Mouse (Mus musculus) embryonic facial prominence, embryonic 10.5 days (tissue): ENCODE results near the gene Ms4a6d. TPM values are rescaled to one million over a fixed set of nuclear protein-coding genes. Genes with fewer than 3 reads are reported as not detected.

ENCODE experiments used
- DNase-seq: peaks from one replicate; pipeline ENCODE4 v3.0.0-alpha.2; 2017; ENCODE audit warnings: low spot score
- H3K27ac ChIP-seq: fragments of 300-500 bp; sonication (generic); replicated peaks from 2 replicates; pipeline ENCODE4 v1.5.1; 2016; ENCODE audit warnings: mild to moderate bottlenecking
- H3K27me3 ChIP-seq: fragments of 300-500 bp; sonication (generic); replicated peaks from 2 replicates; pipeline ENCODE4 v1.6.1; 2016; ENCODE audit warnings: low read depth, mild to moderate bottlenecking; ENCODE audit not compliant: poor library complexity, severe bottlenecking
- H3K36me3 ChIP-seq: fragments of 300-500 bp; sonication (generic); replicated peaks from 2 replicates; pipeline ENCODE4 v1.6.1; 2016; ENCODE audit warnings: mild to moderate bottlenecking, moderate library complexity
- H3K4me1 ChIP-seq: fragments of 300-500 bp; sonication (generic); 2 replicates; pipeline ENCODE4 v1.6.1; 2016
- H3K4me3 ChIP-seq: fragments of 300-500 bp; sonication (generic); 2 replicates; pipeline ENCODE4 v1.5.1; 2016; ENCODE audit warnings: mild to moderate bottlenecking, moderate library complexity
- H3K9me3 ChIP-seq: fragments of 300-500 bp; sonication (generic); 2 replicates; pipeline ENCODE4 v1.6.1; 2016; ENCODE audit warnings: mild to moderate bottlenecking
- WGBS: fragments of 180-500 bp; shearing (Covaris S2); methylation state at CpG from one replicate; pipeline ENCODE4 v1.1.7; 2016; 5-methylcytosine and 5-hydroxymethylcytosine counted together
- polyA plus RNA-seq: library from polyadenylated mRNA; unstranded; fragments of >200 nt; fragmentation: Nextera tagmentation; extraction: Ambion mirVana; gene quantifications from 2 replicates; pipeline ENCODE4 v1.2.1, GENCODE M21; 2016

Ms4a6d gene
- 0.89 and 1.7 TPM in 2 replicates for polyA plus RNA-seq

GRCm38 (mm10) chr19:11604603-11605002 is at the start of gene Ms4a6d:
Ms4a6d (minus strand) TSS chr19:11604849.
- H3K27ac ChIP-seq: no peak within 1 kb of the TSS
- H3K36me3 ChIP-seq: no peaks in the 10 kb centered on the region
- no peaks in the 10 kb centered on the region for H3K9me3 ChIP-seq
- H3K4me1 ChIP-seq: no peaks in the 10 kb centered on the region
- DNase-seq: no peak
- no peak within 1 kb of the TSS for H3K4me3 ChIP-seq
- no peaks in the 10 kb centered on the region for H3K27me3 ChIP-seq
- WGBS: 95% methylated on average over 2 of the region's 2 CpGs

GRCm38 (mm10) chr19:11649564-11649963 is 44.9 kb upstream of the Ms4a6d start:
- no peak overlapping the region for H3K4me3 ChIP-seq
- no peaks in the 10 kb centered on the region for H3K4me1 ChIP-seq
- no peaks in the 10 kb centered on the region for H3K9me3 ChIP-seq
- H3K27ac ChIP-seq: no peak overlapping the region
- no peaks in the 10 kb centered on the region for H3K36me3 ChIP-seq
- WGBS: 87% methylated on average over 4 of the region's 4 CpGs
- H3K27me3 ChIP-seq: no peaks in the 10 kb centered on the region
- DNase-seq: no peak

- H3K27me3 ChIP-seq: no peaks in the 10 kb centered on the region
- no peaks in the 10 kb centered on the region for H3K36me3 ChIP-seq
- no peaks in the 10 kb centered on the region for H3K9me3 ChIP-seq
- WGBS: 83% methylated on average over 3 of the region's 3 CpGs
- H3K4me1 ChIP-seq: no peaks in the 10 kb centered on the region
- DNase-seq: no peak
- H3K4me3 ChIP-seq: no peak overlapping the region
- no peak overlapping the region for H3K27ac ChIP-seq
Measured at GRCm38 (mm10) chr19:11646166-11646565, 41.5 kb upstream of the Ms4a6d start.

- no peak for DNase-seq
- Histone ChIP-seq H3K9me3 (no peaks in the 10 kb centered on the region), H3K27ac (no peak within 1 kb of the TSS), H3K4me3 (no peak within 1 kb of the TSS), H3K27me3 (no peaks in the 10 kb centered on the region), H3K36me3 (no peaks in the 10 kb centered on the region), H3K4me1 (no peaks in the 10 kb centered on the region)
- WGBS: 66% methylated on average over 1 of the region's 1 CpGs
Measured at GRCm38 (mm10) chr19:11640732-11641131, 36.1 kb upstream of the Ms4a6d start, which contains the start of gene Ms4a3. Ms4a3 (minus strand) TSS chr19:11640851.

GRCm38 (mm10) chr19:11639038-11639437 is 34.4 kb upstream of the Ms4a6d start:
- 73% methylated on average over 4 of the region's 4 CpGs for WGBS
- H3K36me3 ChIP-seq: no peaks in the 10 kb centered on the region
- no peak overlapping the region for H3K27ac ChIP-seq
- H3K27me3 ChIP-seq: no peaks in the 10 kb centered on the region
- H3K9me3 ChIP-seq: no peaks in the 10 kb centered on the region
- DNase-seq: no peak
- H3K4me1 ChIP-seq: no peaks in the 10 kb centered on the region
- H3K4me3 ChIP-seq: no peak overlapping the region

- Histone ChIP-seq H3K36me3 (no peaks in the 10 kb centered on the region), H3K27me3 (no peaks in the 10 kb centered on the region), H3K9me3 (no peaks in the 10 kb centered on the region), H3K4me1 (no peaks in the 10 kb centered on the region), H3K4me3 (no peak overlapping the region), H3K27ac (no peak overlapping the region)
- 82% methylated on average over 5 of the region's 5 CpGs for WGBS
- DNase-seq: no peak
Measured at GRCm38 (mm10) chr19:11635572-11635971, 30.9 kb upstream of the Ms4a6d start.

- Histone ChIP-seq H3K27me3 (no peaks in the 10 kb centered on the region), H3K9me3 (no peaks in the 10 kb centered on the region), H3K4me1 (no peaks in the 10 kb centered on the region), H3K4me3 (no peak overlapping the region), H3K36me3 (no peaks in the 10 kb centered on the region), H3K27ac (no peak overlapping the region)
- 83% methylated on average over 2 of the region's 2 CpGs for WGBS
- no peak for DNase-seq
Measured at GRCm38 (mm10) chr19:11634330-11634729, 29.7 kb upstream of the Ms4a6d start.

GRCm38 (mm10) chr19:11633732-11634131 is 29.1 kb upstream of the Ms4a6d start:
- DNase-seq: no peak
- no peaks in the 10 kb centered on the region for H3K9me3 ChIP-seq
- no peaks in the 10 kb centered on the region for H3K27me3 ChIP-seq
- H3K36me3 ChIP-seq: no peaks in the 10 kb centered on the region
- no peak overlapping the region for H3K27ac ChIP-seq
- 89% methylated on average over 1 of the region's 1 CpGs for WGBS
- H3K4me1 ChIP-seq: no peaks in the 10 kb centered on the region
- no peak overlapping the region for H3K4me3 ChIP-seq

- no peak for DNase-seq
- no peak overlapping the region for H3K27ac ChIP-seq
- 80% methylated on average over 5 of the region's 5 CpGs for WGBS
- H3K36me3 ChIP-seq: no peaks in the 10 kb centered on the region
- H3K9me3 ChIP-seq: no peaks in the 10 kb centered on the region
- H3K27me3 ChIP-seq: no peaks in the 10 kb centered on the region
- H3K4me1 ChIP-seq: no peaks in the 10 kb centered on the region
- no peak overlapping the region for H3K4me3 ChIP-seq
Measured at GRCm38 (mm10) chr19:11625231-11625630, 20.6 kb upstream of the Ms4a6d start.

GRCm38 (mm10) chr19:11624800-11625199 is 20.2 kb upstream of the Ms4a6d start:
- Histone ChIP-seq H3K27me3 (no peaks in the 10 kb centered on the region), H3K4me3 (no peak overlapping the region), H3K9me3 (no peaks in the 10 kb centered on the region), H3K36me3 (no peaks in the 10 kb centered on the region), H3K27ac (no peak overlapping the region), H3K4me1 (no peaks in the 10 kb centered on the region)
- no peak for DNase-seq

GRCm38 (mm10) chr19:11623551-11623950 is 18.9 kb upstream of the Ms4a6d start, which contains the start of gene Ms4a2:
Ms4a2 (minus strand) TSS chr19:11623719.
- WGBS: 90% methylated on average over 2 of the region's 2 CpGs
- Histone ChIP-seq H3K36me3 (no peaks in the 10 kb centered on the region), H3K27ac (no peak within 1 kb of the TSS)

GRCm38 (mm10) chr19:11617983-11618382 is 13.3 kb upstream of the Ms4a6d start:
- H3K4me1 ChIP-seq: no peaks in the 10 kb centered on the region

More at GRCm38 (mm10) chr19:11623551-11623950, 18.9 kb upstream of the Ms4a6d start, which contains the start of gene Ms4a2:
- Histone ChIP-seq H3K4me1 (no peaks in the 10 kb centered on the region), H3K27me3 (no peaks in the 10 kb centered on the region), H3K9me3 (no peaks in the 10 kb centered on the region), H3K4me3 (no peak within 1 kb of the TSS)
- DNase-seq: no peak

GRCm38 (mm10) chr19:11614805-11615204 is 10.2 kb upstream of the Ms4a6d start:
- no peak for DNase-seq
- Histone ChIP-seq H3K4me1 (no peaks in the 10 kb centered on the region), H3K9me3 (no peaks in the 10 kb centered on the region), H3K4me3 (no peak overlapping the region), H3K27ac (no peak overlapping the region), H3K36me3 (no peaks in the 10 kb centered on the region), H3K27me3 (no peaks in the 10 kb centered on the region)
- 74% methylated on average over 2 of the region's 2 CpGs for WGBS

More at GRCm38 (mm10) chr19:11617983-11618382, 13.3 kb upstream of the Ms4a6d start:
- DNase-seq: no peak
- Histone ChIP-seq H3K27ac (no peak overlapping the region), H3K27me3 (no peaks in the 10 kb centered on the region), H3K9me3 (no peaks in the 10 kb centered on the region), H3K36me3 (no peaks in the 10 kb centered on the region), H3K4me3 (no peak overlapping the region)
